Mouse (Mus musculus) hindbrain, embryonic 14.5 days (tissue): ENCODE data around the gene 9530077C05Rik. TPM values are rescaled to one million over a fixed set of nuclear protein-coding genes. Genes with fewer than 3 reads are reported as not detected.

Experiments
- ATAC-seq: fragments of 200-750 bp; cut with Nextera tagmentation; 2 replicates; pipeline ENCODE4 v1.8.0; 2017; ENCODE audit warnings: moderate number of reproducible peaks, mild to moderate bottlenecking, moderate TSS enrichment, moderate library complexity; ENCODE audit not compliant: low FRiP score
- DNase-seq: peaks from one replicate; pipeline ENCODE4 v3.0.0-alpha.2; 2015; ENCODE audit warnings: low spot score
- H3K27ac ChIP-seq: fragments of 300-500 bp; sonication (generic); 2 replicates; pipeline ENCODE4 v1.5.1; 2014; ENCODE audit warnings: mild to moderate bottlenecking, moderate library complexity
- H3K27me3 ChIP-seq: fragments of 300-500 bp; sonication (generic); 2 replicates; pipeline ENCODE4 v1.6.1; 2014; ENCODE audit warnings: mild to moderate bottlenecking, low read length, mixed read lengths; ENCODE audit not compliant: control insufficient read depth, insufficient read depth
- H3K36me3 ChIP-seq: fragments of 300-500 bp; sonication (generic); replicated peaks from 2 replicates; pipeline ENCODE4 v1.6.1; 2014; ENCODE audit not compliant: control insufficient read depth, insufficient read depth
- H3K4me1 ChIP-seq: fragments of 300-500 bp; sonication (generic); replicated peaks from 2 replicates; pipeline ENCODE4 v1.6.1; 2014; ENCODE audit warnings: antibody characterized with exemption, low read length, mixed read lengths; ENCODE audit not compliant: control insufficient read depth, insufficient read depth
- H3K4me2 ChIP-seq: fragments of 300-500 bp; sonication (generic); replicated peaks from 2 replicates; pipeline ENCODE4 v1.6.1; 2014; ENCODE audit warnings: mild to moderate bottlenecking, moderate library complexity
- H3K4me3 ChIP-seq: fragments of 300-500 bp; sonication (generic); replicated peaks from 2 replicates; pipeline ENCODE4 v1.5.1; 2014; ENCODE audit warnings: mild to moderate bottlenecking, low read length
- H3K9ac ChIP-seq: fragments of 300-500 bp; sonication (generic); 2 replicates; pipeline ENCODE4 v1.6.1; 2014
- H3K9me3 ChIP-seq: fragments of 300-500 bp; sonication (generic); 2 replicates; pipeline ENCODE4 v1.6.1; 2016; ENCODE audit warnings: low read length; ENCODE audit not compliant: control insufficient read depth
- WGBS: fragments of 180-500 bp; shearing (Covaris S2); extraction: QIAGEN DNeasy Blood & Tissue Kit; methylation state at CpG from one replicate; pipeline ENCODE4 v1.1.7; 2014; 5-methylcytosine and 5-hydroxymethylcytosine counted together
- polyA plus RNA-seq: library from polyadenylated mRNA; unstranded; fragments of >200 nt; fragmentation: Nextera tagmentation; extraction: Ambion mirVana; gene quantifications from 2 replicates; pipeline ENCODE4 v1.2.1, GENCODE M21; 2014

Gene 9530077C05Rik
- polyA plus RNA-seq, 1 experiment from 2014 or later = 11.8 TPM

GRCm38 (mm10) chr9:22428028-22428665 is 16.8 kb downstream of the 9530077C05Rik start:
- no peak for DNase-seq
- Histone ChIP-seq H3K27ac (no peak overlapping the region), H3K4me3 (no peak overlapping the region), H3K9me3 (no peaks in the 10 kb centered on the region), H3K4me2 (no peak overlapping the region), H3K9ac (no peak overlapping the region), H3K27me3 (no peaks in the 10 kb centered on the region), H3K4me1 (no peaks in the 10 kb centered on the region), H3K36me3 (no peaks in the 10 kb centered on the region)
- ATAC-seq = no peak
- 37% methylated on average over 4 of the region's 4 CpGs for WGBS

DNA sequence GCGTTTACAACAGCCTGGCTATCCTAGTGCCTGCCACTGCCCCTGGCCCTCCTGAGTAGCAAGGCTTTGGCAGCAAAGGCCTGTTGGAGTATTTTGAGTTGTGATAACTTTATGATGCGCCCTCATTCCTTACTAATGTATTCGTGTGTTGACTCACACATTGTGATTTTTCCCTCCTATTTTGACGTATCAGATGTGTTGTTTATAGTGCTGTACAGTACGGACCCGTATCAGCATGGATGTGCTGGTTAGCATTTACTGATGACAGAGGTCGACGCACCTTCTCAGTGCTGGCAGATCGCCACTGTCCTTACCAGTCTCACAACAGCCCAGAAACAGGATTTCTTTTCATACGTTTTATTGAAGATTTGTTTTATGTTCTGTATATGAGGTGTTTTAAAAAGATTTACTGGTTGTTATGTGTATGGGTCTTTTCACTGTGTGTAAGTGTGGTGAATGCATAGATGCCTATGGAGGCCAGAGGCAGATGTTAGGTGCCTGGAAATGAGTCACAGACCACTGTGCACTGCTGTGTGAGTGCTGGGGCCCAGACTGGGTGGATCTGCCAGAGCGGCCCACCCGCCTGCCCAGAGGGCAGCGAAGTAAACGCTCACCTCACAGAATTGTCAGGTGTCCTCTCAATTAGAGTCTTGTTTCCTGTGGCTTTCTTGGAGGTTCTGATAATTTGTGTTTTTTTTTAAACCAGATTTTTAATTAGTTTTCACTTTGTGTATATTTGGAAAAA is 17.5 kb downstream of the 9530077C05Rik start:
- DNase-seq (no peak), ATAC-seq (no peak)
- 84% methylated on average over 14 of the region's 14 CpGs for WGBS
- H3K9me3 ChIP-seq = no peaks in the 10 kb centered on the region
- no peaks in the 10 kb centered on the region for H3K36me3 ChIP-seq
- H3K27ac ChIP-seq = no peak overlapping the region
- H3K4me1 ChIP-seq = no peaks in the 10 kb centered on the region
- H3K4me2 ChIP-seq = no peak overlapping the region
- H3K9ac ChIP-seq = no peak overlapping the region
- H3K4me3 ChIP-seq = no peak overlapping the region
- H3K27me3 ChIP-seq = no peaks in the 10 kb centered on the region

GRCm38 (mm10) chr9:22429533-22430241 is 18.4 kb downstream of the 9530077C05Rik start:
- Histone ChIP-seq H3K27me3 (no peaks in the 10 kb centered on the region), H3K27ac (no peak overlapping the region), H3K4me1 (no peaks in the 10 kb centered on the region), H3K36me3 (no peaks in the 10 kb centered on the region), H3K4me2 (no peak overlapping the region), H3K9ac (no peak overlapping the region), H3K9me3 (no peaks in the 10 kb centered on the region), H3K4me3 (no peak overlapping the region)
- no peak for ATAC-seq
- no peak for DNase-seq
- WGBS = 61% methylated on average over 15 of the region's 15 CpGs

GRCm38 (mm10) chr9:22430315-22430840 is 19.1 kb downstream of the 9530077C05Rik start:
- Histone ChIP-seq H3K9ac (no peak overlapping the region), H3K4me2 (no peak overlapping the region), H3K9me3 (no peaks in the 10 kb centered on the region), H3K4me1 (no peaks in the 10 kb centered on the region), H3K4me3 (no peak overlapping the region), H3K27ac (no peak overlapping the region), H3K36me3 (no peaks in the 10 kb centered on the region; the same call in 1 of the 2 replicates), H3K27me3 (no peaks in the 10 kb centered on the region)
- 55% methylated on average over 5 of the region's 5 CpGs for WGBS
- DNase-seq (no peak), ATAC-seq (no peak)

- Histone ChIP-seq H3K27ac (no peak overlapping the region), H3K4me2 (no peak overlapping the region), H3K9ac (no peak overlapping the region), H3K36me3 (peaks cover 8% of the 10 kb centered on the region; the same call in 1 of the 2 replicates), H3K9me3 (no peaks in the 10 kb centered on the region), H3K27me3 (no peaks in the 10 kb centered on the region), H3K4me1 (no peaks in the 10 kb centered on the region), H3K4me3 (no peak overlapping the region)
- WGBS = 79% methylated on average over 2 of the region's 2 CpGs
- ATAC-seq = no peak
- no peak for DNase-seq
Observed at GRCm38 (mm10) chr9:22433221-22433620, 21.9 kb downstream of the 9530077C05Rik start.

DNA sequence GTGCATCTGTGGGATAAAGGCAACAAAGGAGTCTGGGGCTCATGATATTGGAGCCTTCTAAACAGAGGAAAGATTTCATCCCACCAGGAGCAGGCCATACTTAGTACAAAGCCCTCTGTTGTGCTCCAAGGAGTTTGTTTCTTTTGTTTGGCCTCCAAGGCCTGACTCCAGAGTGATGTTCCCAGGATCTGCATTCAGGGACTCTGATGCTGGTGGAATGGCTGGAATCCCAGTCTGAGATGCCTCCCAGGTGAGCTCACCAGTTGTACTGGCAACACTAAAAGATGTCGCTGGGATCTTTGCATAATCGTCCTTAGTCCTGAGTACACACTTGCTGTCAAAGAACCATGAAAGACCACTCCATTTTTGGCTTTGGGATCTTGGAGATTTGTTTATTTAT is 22.8 kb downstream of the 9530077C05Rik start:
- Histone ChIP-seq H3K4me3 (no peak overlapping the region), H3K9me3 (no peaks in the 10 kb centered on the region), H3K27me3 (no peaks in the 10 kb centered on the region), H3K9ac (no peak overlapping the region), H3K4me2 (no peak overlapping the region), H3K36me3 (peaks cover 8% of the 10 kb centered on the region; the same call in 1 of the 2 replicates), H3K27ac (no peak overlapping the region), H3K4me1 (no peaks in the 10 kb centered on the region)
- 91% methylated on average over 2 of the region's 2 CpGs for WGBS
- no peak for DNase-seq
- no peak for ATAC-seq

- Histone ChIP-seq H3K27me3 (no peaks in the 10 kb centered on the region), H3K27ac (no peak overlapping the region), H3K4me3 (no peak overlapping the region), H3K4me2 (no peak overlapping the region), H3K4me1 (no peaks in the 10 kb centered on the region), H3K9ac (no peak overlapping the region), H3K36me3 (peaks cover 12% of the 10 kb centered on the region), H3K9me3 (no peaks in the 10 kb centered on the region)
- ATAC-seq (no peak), DNase-seq (no peak)
- 77% methylated on average over 1 of the region's 1 CpGs for WGBS
Observed at GRCm38 (mm10) chr9:22438826-22439225, 27.5 kb downstream of the 9530077C05Rik start.

GRCm38 (mm10) chr9:22443157-22443556 is 31.8 kb downstream of the 9530077C05Rik start:
- Histone ChIP-seq H3K27me3 (no peaks in the 10 kb centered on the region), H3K4me3 (no peak overlapping the region), H3K9me3 (no peaks in the 10 kb centered on the region), H3K9ac (no peak overlapping the region), H3K4me2 (no peak overlapping the region), H3K27ac (no peak overlapping the region), H3K4me1 (no peaks in the 10 kb centered on the region), H3K36me3 (peaks cover 20% of the 10 kb centered on the region)
- DNase-seq (no peak), ATAC-seq (no peak)
- 93% methylated on average over 10 of the region's 10 CpGs for WGBS

DNA sequence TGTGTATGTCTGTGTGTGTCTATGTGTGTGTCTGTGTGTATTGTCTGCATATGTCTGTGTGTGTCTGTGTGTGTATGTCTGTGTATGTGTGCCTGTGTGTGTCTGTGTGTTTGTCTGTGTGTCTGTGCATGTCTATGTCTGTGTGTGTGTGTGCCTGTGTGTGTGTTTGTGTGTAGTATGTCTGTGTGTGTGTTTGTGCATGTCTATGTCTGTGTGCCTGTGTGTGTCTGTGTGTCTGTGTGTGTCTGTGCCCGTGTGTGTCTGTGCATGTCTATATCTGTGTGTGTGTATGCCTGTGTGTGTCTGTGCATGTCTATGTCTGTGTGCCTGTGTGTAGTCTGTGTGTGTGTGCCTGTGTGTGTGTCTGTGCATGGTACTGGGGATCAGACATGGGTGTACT is 33.8 kb downstream of the 9530077C05Rik start:
- Histone ChIP-seq H3K27ac (no peak overlapping the region), H3K4me3 (no peak overlapping the region), H3K36me3 (peaks cover 40% of the 10 kb centered on the region), H3K9ac (no peak overlapping the region), H3K4me2 (no peak overlapping the region), H3K4me1 (no peaks in the 10 kb centered on the region), H3K27me3 (no peaks in the 10 kb centered on the region), H3K9me3 (no peaks in the 10 kb centered on the region)
- DNase-seq = no peak
- no peak for ATAC-seq
- WGBS = 91% methylated on average over 1 of the region's 1 CpGs
